Mouse (Mus musculus) gastrocnemius, adult 2 months (tissue): ENCODE results near the gene Slc22a1. TPM values are rescaled to one million over a fixed set of nuclear protein-coding genes. Genes with fewer than 3 reads are reported as not detected.
A peak's percentile ranks its signal among the peaks of the same experiment; 100 is the strongest.
"Not testable (repeated sequence)": the region's sequence is repeated elsewhere in the genome, so short reads cannot be mapped to it uniquely, and the experiment has no call there.

Experiments used
- DNase-seq: peaks from one replicate; pipeline ENCODE4 v3.0.0; 2022
- H3K27ac ChIP-seq: fragments of 200-600 bp; 2 replicates; pipeline ENCODE4 v1.8.1; 2022; ENCODE audit warnings: mild to moderate bottlenecking
- H3K4me3 ChIP-seq: fragments of 200-600 bp; 2 replicates; pipeline ENCODE4 v1.8.1; 2022; ENCODE audit warnings: mild to moderate bottlenecking, moderate library complexity
- CTCF ChIP-seq: fragments of 200-600 bp; IDR thresholded peaks from 2 replicates; pipeline ENCODE4 v1.8.1; 2022; ENCODE audit warnings: antibody characterized with exemption, mild to moderate bottlenecking, moderate library complexity
- intact Hi-C: fragments of 180-260 bp; cut with DNase I; formaldehyde crosslinking; loops from one replicate; pipeline ENCODE4 v1.15.1; 2025
- total RNA-seq, 2 experiments: library from RNA; stranded (reverse); gene quantifications; 2 replicates each; pipeline ENCODE4 v1.2.3; 2021

Slc22a1 gene
- total RNA-seq, 2 experiments from 2014 or later = 0.42 TPM; not detected in 1

DNA sequence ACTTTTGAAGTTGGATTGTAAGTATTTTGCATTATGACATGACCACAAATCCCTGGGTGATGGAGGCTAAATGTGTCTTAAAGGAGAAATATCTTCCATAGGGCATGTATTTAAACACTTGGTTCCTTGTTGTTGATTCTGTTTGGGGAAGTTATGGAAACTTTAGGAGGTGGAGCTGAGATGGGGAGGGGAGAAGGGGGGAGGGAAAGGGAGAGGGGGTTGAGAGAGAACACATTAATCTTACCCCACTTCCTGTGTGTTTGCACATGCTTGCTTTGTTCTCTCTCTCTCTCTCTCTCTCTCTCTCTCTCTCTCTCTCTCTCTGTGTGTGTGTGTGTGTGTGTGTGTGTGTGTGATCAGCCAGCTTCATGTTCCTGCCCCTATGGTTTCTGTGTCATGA, 1.5 kb upstream of the Slc22a1 start:
- Histone ChIP-seq H3K4me3 (no peak overlapping the region), H3K27ac (no peak overlapping the region)
- no peak for TF ChIP-seq CTCF
- no peak for DNase-seq
- intact Hi-C loops = no loop called here

DNA sequence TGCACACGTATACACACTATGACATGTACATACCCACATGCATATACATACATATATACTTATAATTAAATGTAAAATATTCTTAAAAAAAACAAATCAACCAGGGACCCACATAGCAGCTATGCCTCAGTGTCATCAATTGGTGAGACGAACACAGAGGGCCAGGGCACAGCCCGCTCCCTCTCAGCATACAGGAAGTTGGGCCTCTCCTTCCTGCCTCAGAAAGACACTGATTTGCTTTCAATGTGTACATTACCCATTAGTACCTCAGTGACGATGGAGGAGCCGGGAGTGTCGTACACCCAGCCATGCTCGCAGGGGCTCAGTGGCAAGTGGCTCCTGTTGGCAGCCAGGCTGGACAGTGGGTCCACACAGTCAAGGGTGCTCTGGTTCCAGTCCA, 649 bp downstream of the Slc22a1 start:
- H3K4me3 ChIP-seq, intact Hi-C loops, DNase-seq, H3K27ac ChIP-seq: not testable (repeated sequence)

DNA sequence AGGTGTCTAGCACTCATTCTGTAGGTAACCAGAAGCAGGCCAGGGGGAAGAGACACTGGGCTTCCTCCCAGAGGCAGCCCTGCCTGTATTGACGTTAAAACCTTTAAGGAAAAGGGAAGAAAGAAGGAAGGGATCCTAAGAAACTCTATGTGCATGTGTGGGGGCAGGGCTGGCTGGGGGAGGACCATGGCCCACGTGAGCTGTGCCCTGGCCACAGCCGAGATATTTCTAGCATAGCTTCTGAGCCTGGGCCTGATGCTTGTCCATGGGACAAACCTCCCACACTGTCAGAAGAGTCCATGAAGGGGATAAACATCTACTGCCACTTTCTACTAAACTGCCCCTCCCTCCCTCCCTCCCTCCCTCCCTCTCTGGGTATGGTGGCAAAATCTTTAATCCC, 1.8 kb downstream of the Slc22a1 start:
- H3K4me3 ChIP-seq = no peak overlapping the region
- TF ChIP-seq CTCF = no peak
- no peak overlapping the region for H3K27ac ChIP-seq
- intact Hi-C loops = no loop called here
- peak; percentile 5 for DNase-seq

DNA sequence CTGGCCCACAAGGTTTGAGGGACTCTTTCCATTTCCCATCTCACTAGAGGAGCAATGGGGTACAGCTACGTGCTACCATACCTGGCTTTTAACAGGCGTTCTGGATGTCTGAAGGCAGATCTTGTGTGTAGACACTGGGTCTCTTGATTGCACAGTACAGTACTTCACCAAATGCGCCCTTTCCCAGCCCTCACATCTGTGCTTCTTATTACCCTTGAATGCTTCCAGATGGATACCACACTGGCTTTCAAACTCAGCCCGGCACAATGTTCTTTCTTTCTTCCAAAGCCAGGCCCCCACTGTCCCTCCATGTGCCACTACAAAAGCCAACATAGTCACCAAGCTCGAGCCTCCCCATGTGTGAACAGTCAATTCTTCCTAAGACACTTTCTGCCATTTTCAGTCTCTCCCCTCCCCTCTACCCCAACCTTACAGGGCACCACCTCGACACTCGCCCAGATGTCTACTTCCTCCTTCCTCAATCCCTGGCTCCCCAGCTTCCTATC, 3.3 kb downstream of the Slc22a1 start:
- intact Hi-C loops = no loop called here
- Histone ChIP-seq H3K4me3 (no peak overlapping the region), H3K27ac (no peak overlapping the region)
- TF ChIP-seq CTCF = no peak
- peak; percentile 2 for DNase-seq

DNA sequence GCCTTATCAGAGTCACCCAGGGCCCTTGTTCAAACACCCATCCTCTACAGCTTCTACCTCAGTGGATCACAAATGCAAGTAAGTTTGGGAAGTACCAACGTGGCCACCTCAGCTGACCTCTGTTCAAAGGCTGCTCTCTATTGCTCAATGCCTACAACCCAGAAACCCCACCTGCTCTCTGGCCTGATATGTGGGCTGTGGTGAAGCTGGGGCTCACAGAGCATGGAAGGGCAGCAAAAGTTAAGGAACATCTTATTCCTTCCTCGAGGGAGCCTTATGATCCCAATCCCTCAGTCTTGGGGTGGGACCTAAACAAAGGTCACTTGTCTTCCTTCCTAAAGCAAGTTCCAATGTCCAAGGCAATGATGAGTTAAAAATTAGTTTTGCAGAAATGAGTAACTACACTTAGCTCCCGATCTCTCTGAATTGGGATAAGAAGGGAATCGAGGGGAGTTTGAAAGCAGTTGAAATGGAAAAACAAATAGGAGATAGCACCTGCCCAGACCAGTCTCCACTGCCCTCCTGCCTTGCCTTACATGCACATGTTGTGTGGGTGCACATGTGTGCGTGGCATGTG, 4.5 kb downstream of the Slc22a1 start:
- Histone ChIP-seq H3K27ac (no peak overlapping the region), H3K4me3 (no peak overlapping the region)
- TF ChIP-seq CTCF = no peak
- peak; percentile 4 for DNase-seq
- intact Hi-C loops = no loop called here

DNA sequence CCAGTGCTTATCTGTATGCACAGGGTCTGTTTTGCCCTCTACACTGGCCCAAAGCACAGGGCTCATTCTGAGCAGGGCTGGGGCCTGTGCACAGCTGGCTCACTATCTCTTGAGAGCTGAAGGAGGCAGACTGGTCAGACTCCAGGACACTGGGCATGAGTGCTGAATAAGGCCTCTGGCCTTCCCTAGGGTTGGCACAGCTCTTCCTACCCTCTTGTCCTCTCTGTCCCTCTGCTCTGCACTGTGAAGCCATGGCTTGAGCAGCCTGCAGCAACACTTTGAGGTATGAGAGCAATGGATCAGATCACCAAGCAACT, 6.3 kb downstream of the Slc22a1 start:
- H3K4me3 ChIP-seq = no peak overlapping the region
- no peak for TF ChIP-seq CTCF
- DNase-seq = peak; percentile 59
- intact Hi-C loops = no loop called here
- H3K27ac ChIP-seq = peak overlapping the region; percentile 39; the same call in 1 of the 2 replicates

DNA sequence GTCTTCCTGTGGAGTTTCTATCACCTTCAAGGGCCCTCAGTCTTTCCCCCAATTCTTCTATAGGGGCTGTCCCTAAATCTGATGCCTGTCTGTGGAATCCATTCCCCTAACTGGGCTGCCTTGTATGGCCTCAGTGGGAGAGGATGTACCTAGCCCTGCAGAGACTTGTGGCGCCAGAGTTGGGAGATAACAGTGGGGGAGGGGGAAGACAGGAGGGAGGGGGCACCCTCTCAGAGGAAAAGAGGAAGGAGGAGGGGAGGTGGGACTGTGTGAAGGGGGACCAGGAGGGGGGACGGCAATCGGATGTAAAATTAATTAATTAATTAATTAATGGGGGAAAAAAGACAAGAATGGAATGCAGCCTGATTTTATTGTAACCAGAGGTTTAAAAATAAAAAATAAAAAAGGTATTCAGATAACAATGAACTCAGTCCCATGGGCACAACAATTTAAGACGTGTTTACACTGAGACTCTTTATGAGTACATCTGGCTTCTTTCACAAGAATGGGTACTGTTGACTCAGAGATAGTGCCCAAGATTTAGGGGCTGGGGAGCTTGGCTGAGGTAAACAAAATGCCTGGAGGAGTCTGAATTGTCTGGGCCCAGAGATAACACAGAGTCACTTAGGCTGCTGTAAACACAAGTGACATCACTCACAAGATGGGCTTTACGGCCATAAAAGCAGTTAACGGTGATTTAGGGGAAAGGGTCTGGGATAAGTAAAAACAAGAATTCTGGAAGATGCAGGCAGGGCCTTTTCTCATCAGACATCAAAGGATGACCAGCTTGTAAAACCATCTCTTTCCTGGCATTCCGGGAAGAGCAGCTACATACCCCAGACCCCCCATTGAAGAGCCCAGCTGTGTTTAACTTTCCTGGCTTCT, 6.9 kb downstream of the Slc22a1 start:
- Histone ChIP-seq H3K27ac (peak overlapping the region; percentile 39; the same call in 1 of the 2 replicates), H3K4me3 (no peak overlapping the region)
- intact Hi-C loops = no loop called here
- TF ChIP-seq CTCF = no peak
- peak; percentile 7 for DNase-seq

DNA sequence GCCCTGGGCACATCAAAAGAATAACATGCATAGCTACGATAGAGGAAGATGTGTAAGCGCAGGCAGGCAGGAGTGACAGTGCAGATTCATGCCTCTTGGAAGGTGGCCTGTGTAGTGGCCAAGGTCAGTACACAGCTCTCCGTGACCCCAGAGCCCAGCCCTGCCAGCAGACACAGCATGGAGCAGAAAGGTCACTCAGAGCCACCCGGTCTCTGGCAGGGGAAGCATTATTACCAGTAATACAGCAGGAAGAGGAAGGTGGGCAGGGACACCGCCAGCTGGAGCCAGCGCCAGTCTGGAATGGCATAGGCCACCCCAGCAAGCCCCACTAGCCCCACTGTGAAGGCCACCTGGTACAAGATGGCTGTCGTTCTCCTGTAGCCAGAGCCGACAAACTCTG, 11.5 kb downstream of the Slc22a1 start:
- intact Hi-C loops = no loop called here
- no peak for TF ChIP-seq CTCF
- Histone ChIP-seq H3K27ac (no peak overlapping the region), H3K4me3 (no peak overlapping the region)
- no peak for DNase-seq

DNA sequence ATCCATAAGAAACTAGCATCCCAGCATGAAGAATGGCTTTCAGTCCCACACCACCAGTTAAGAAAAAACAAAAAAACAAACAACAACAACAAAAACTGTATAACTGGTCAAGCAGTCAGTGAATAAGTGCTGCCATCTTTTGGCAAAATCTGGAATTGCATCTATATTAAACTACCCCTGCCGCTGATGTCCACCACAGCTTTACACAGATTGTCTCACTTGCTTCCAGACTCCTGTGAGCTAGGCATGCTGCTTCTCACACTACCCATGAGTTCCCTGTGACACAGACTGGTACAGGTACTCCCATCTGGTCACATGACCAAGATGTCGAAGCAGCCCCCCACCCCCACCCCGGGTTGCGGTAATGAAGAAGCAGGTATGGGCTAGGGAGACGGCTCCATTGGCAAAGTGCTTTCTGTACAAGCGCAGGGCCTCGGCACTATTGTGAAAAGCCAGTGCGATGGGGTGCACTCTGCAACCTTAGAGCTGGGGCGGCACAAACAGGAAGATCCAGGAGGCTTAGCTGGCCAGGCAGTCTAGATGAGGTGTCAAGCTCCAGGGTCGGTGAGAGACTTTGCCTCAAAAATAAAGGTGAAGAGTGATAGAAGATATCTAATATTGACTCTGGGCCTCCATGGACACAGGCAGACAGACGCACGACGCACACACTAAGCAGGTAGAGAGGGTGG, 14.9 kb downstream of the Slc22a1 start:
- no peak for DNase-seq
- no peak overlapping the region for H3K4me3 ChIP-seq
- H3K27ac ChIP-seq = no peak overlapping the region
- peak; percentile 79 for TF ChIP-seq CTCF
- intact Hi-C loops = loop anchor here (1.0 kb wide), 2 partner anchors 126 to 245 kb away; no protein-coding TSS in a partner anchor

DNA sequence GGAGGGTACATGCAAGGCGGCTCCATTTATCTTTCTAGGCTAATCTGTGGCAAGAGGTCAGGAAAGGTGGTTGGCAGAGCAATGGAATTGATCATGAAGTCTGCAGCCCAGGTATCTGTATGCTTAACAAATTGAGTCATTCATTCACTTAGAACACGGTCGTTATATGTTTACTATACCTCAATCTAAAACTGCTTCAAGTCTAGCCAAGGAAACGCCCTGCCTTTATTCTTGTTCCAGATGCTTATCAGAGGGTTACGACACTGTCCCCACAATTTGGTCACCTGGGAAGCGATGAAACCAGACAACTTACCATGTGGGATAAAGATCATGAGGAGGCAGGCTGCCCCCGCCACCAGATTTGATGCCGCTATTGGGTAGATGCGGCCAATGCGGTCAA, 16.4 kb downstream of the Slc22a1 start:
- intact Hi-C loops = no loop called here
- no peak for DNase-seq
- no peak overlapping the region for H3K4me3 ChIP-seq
- H3K27ac ChIP-seq = no peak overlapping the region
- TF ChIP-seq CTCF = no peak

DNA sequence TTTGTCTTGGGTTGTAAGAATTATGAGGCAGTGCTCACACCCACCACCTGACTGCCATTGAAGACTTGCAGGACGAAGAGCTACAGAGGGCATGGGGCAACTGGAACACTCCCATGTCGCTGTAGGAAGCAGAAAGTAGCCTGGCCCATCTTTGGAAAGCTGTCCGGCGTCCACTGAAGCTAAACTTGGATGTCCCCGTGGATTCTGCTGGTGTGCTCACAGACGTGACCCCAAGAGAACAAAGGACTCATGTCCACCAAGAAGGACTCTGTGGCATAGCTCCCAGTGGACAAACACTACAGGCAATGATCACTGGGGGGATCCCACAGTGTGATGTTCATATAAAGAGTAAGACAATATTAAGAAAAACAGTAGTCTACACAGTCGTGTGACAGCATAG, 16.8 kb downstream of the Slc22a1 start:
- Histone ChIP-seq H3K27ac (no peak overlapping the region), H3K4me3 (no peak overlapping the region)
- DNase-seq = no peak
- intact Hi-C loops = no loop called here
- no peak for TF ChIP-seq CTCF

DNA sequence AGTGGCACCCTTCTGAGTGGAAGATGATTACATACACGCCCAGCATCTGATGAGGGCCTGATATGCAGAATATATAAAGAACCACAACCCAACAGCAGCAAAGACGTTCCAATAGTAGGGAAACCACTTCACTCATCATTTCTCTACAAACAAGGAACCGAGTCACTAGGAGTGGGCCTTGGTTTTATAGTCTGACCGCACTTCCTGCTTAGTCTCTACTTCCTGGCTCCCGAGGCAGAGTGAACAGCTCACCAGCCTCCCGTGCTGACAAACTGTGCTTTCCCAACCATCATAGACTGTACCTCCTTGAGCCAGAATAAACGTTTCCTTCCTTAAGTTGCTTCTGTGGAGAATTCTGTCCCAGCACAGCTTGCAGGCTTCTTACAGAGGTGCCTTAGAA, 19.8 kb downstream of the Slc22a1 start:
- no peak for DNase-seq
- Histone ChIP-seq H3K27ac (no peak overlapping the region), H3K4me3 (no peak overlapping the region)
- TF ChIP-seq CTCF = no peak
- intact Hi-C loops = no loop called here

DNA sequence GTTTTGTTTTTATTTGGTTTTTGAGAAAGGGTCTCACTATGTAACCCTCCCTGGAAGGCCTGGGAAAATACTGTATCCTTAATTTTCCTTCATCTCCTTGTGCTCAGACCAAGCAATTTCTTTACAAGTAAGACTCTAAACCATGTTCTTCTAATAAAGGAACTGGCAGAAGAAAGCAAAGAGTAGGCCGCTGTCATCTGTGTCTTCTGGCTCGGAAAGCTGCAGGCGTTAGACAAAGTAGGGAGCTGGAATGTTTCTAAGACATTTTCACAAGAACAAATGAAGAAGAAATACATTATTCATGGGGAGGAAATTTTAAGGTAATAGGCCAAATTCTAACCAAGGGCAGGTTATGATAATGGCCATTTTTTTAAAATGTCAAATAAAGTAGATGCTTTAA, 21.6 kb downstream of the Slc22a1 start:
- intact Hi-C loops = no loop called here
- Histone ChIP-seq H3K27ac (no peak overlapping the region), H3K4me3 (no peak overlapping the region)
- no peak for TF ChIP-seq CTCF
- no peak for DNase-seq
